Mouse (Mus musculus): ENCODE measurements around the gene Gm42674. TPM values are rescaled to one million over a fixed set of nuclear protein-coding genes. Genes with fewer than 3 reads are reported as not detected.

The Gm42674 gene
- total RNA-seq, 1 experiment = not detected

- TF ChIP-seq CHD2 (IDR thresholded peaks at IDR 0.05; ENCODE audit: low read depth, low read length) = no peak
- TF ChIP-seq ZC3H11A (IDR thresholded peaks at IDR 0.05; ENCODE audit: borderline replicate concordance, low read depth, low read length) = no peak
- no peak for TF ChIP-seq HCFC1 (IDR thresholded peaks at IDR 0.05; ENCODE audit: borderline replicate concordance, insufficient read depth, low read length)
- TF ChIP-seq ZNF384 (IDR thresholded peaks at IDR 0.05; ENCODE audit: low read depth, low read length) = no peak
- no peak for TF ChIP-seq MAFK (IDR thresholded peaks at IDR 0.05; ENCODE audit: insufficient read depth, low read depth, low read length)
- DNase-seq (ENCODE audit: low read depth, low spot score) = no peak
- no peaks in the 10 kb centered on the region for H3K9me3 ChIP-seq (ENCODE audit: control insufficient read depth, insufficient read depth, low read depth, low read length)
- no peak overlapping the region for H3K9ac ChIP-seq (ENCODE audit: insufficient read depth, low read depth, low read length, poor library complexity, severe bottlenecking)
- no peak overlapping the region for H3K4me3 ChIP-seq (ENCODE audit: insufficient read depth in 1 of 2, low read depth in 1 of 2, low read length in 2 of 2, poor library complexity in 1 of 2, severe bottlenecking in 1 of 2)
- in situ Hi-C loops (cut with MboI; ENCODE audit: low sequenced_read_pairs in 2 of 2, unreplicated experiment in 2 of 2) = no loop called here
- no peak overlapping the region for H3K27ac ChIP-seq (ENCODE audit: insufficient read depth, low read depth, low read length, poor library complexity, severe bottlenecking)
- no peaks in the 10 kb centered on the region for H3K36me3 ChIP-seq (ENCODE audit: control insufficient read depth, insufficient read depth, low read length, poor library complexity, severe bottlenecking)
- peaks cover 0 to 15% of the 10 kb centered on the region in 2 experiments; a peak in 1 of 4 replicates for H3K4me1 ChIP-seq (ENCODE audit: control insufficient read depth in 2 of 2, insufficient read depth in 2 of 2, low read length in 2 of 2, poor library complexity in 1 of 2)
Measured at GRCm38 (mm10) chr3:90614611-90615251, 13.0 kb downstream of the Gm42674 start.

GRCm38 (mm10) chr3:90615415-90615814 is 13.7 kb downstream of the Gm42674 start:
- H3K9me3 ChIP-seq (ENCODE audit: control insufficient read depth, insufficient read depth, low read depth, low read length) = no peaks in the 10 kb centered on the region
- peak; percentile 70 for DNase-seq (ENCODE audit: low read depth, low spot score)
- in situ Hi-C loops (cut with MboI; ENCODE audit: low sequenced_read_pairs in 2 of 2, unreplicated experiment in 2 of 2) = no loop called here
- H3K4me1 ChIP-seq (ENCODE audit: control insufficient read depth in 2 of 2, insufficient read depth in 2 of 2, low read length in 2 of 2, poor library complexity in 1 of 2) = peaks cover 0 to 15% of the 10 kb centered on the region in 2 experiments; a peak in 1 of 4 replicates
- no peak overlapping the region for H3K27ac ChIP-seq (ENCODE audit: insufficient read depth, low read depth, low read length, poor library complexity, severe bottlenecking)
- H3K36me3 ChIP-seq (ENCODE audit: control insufficient read depth, insufficient read depth, low read length, poor library complexity, severe bottlenecking) = no peaks in the 10 kb centered on the region
- no peak overlapping the region for H3K4me3 ChIP-seq (ENCODE audit: insufficient read depth in 1 of 2, low read depth in 1 of 2, low read length in 2 of 2, poor library complexity in 1 of 2, severe bottlenecking in 1 of 2)
- TF ChIP-seq ZC3H11A (IDR thresholded peaks at IDR 0.05; ENCODE audit: borderline replicate concordance, low read depth, low read length) (peak; percentile 45; the same call in 1 of the 2 replicates), HCFC1 (IDR thresholded peaks at IDR 0.05; ENCODE audit: borderline replicate concordance, insufficient read depth, low read length) (no peak)
- no peak overlapping the region for H3K9ac ChIP-seq (ENCODE audit: insufficient read depth, low read depth, low read length, poor library complexity, severe bottlenecking)

GRCm38 (mm10) chr3:90615911-90616310 is 14.2 kb downstream of the Gm42674 start:
- Histone ChIP-seq H3K4me1 (ENCODE audit: control insufficient read depth in 2 of 2, insufficient read depth in 2 of 2, low read length in 2 of 2, poor library complexity in 1 of 2) (peaks cover 0 to 15% of the 10 kb centered on the region in 2 experiments; a peak in 1 of 4 replicates), H3K36me3 (ENCODE audit: control insufficient read depth, insufficient read depth, low read length, poor library complexity, severe bottlenecking) (no peaks in the 10 kb centered on the region), H3K4me3 (ENCODE audit: insufficient read depth in 1 of 2, low read depth in 1 of 2, low read length in 2 of 2, poor library complexity in 1 of 2, severe bottlenecking in 1 of 2) (no peak overlapping the region), H3K27ac (ENCODE audit: insufficient read depth, low read depth, low read length, poor library complexity, severe bottlenecking) (no peak overlapping the region), H3K9me3 (ENCODE audit: control insufficient read depth, insufficient read depth, low read depth, low read length) (no peaks in the 10 kb centered on the region), H3K9ac (ENCODE audit: insufficient read depth, low read depth, low read length, poor library complexity, severe bottlenecking) (no peak overlapping the region)
- TF ChIP-seq ZNF384 (IDR thresholded peaks at IDR 0.05; ENCODE audit: low read depth, low read length) (no peak), HCFC1 (IDR thresholded peaks at IDR 0.05; ENCODE audit: borderline replicate concordance, insufficient read depth, low read length) (no peak), MAFK (IDR thresholded peaks at IDR 0.05; ENCODE audit: insufficient read depth, low read depth, low read length) (no peak), CHD2 (IDR thresholded peaks at IDR 0.05; ENCODE audit: low read depth, low read length) (no peak), ZC3H11A (IDR thresholded peaks at IDR 0.05; ENCODE audit: borderline replicate concordance, low read depth, low read length) (no peak)
- no peak for DNase-seq (ENCODE audit: low read depth, low spot score)
- in situ Hi-C loops (cut with MboI; ENCODE audit: low sequenced_read_pairs in 2 of 2, unreplicated experiment in 2 of 2) = no loop called here

GRCm38 (mm10) chr3:90617586-90617985 is 15.9 kb downstream of the Gm42674 start:
- Histone ChIP-seq H3K4me1 (ENCODE audit: control insufficient read depth in 2 of 2, insufficient read depth in 2 of 2, low read length in 2 of 2, poor library complexity in 1 of 2) (peaks cover 0 to 11% of the 10 kb centered on the region in 2 experiments; a peak in 1 of 4 replicates), H3K9ac (ENCODE audit: insufficient read depth, low read depth, low read length, poor library complexity, severe bottlenecking) (no peak overlapping the region), H3K27ac (ENCODE audit: insufficient read depth, low read depth, low read length, poor library complexity, severe bottlenecking) (no peak overlapping the region), H3K4me3 (ENCODE audit: insufficient read depth in 1 of 2, low read depth in 1 of 2, low read length in 2 of 2, poor library complexity in 1 of 2, severe bottlenecking in 1 of 2) (no peak overlapping the region), H3K36me3 (ENCODE audit: control insufficient read depth, insufficient read depth, low read length, poor library complexity, severe bottlenecking) (no peaks in the 10 kb centered on the region), H3K9me3 (ENCODE audit: control insufficient read depth, insufficient read depth, low read depth, low read length) (no peaks in the 10 kb centered on the region)
- TF ChIP-seq ZC3H11A (IDR thresholded peaks at IDR 0.05; ENCODE audit: borderline replicate concordance, low read depth, low read length) (no peak), HCFC1 (IDR thresholded peaks at IDR 0.05; ENCODE audit: borderline replicate concordance, insufficient read depth, low read length) (no peak), CHD2 (IDR thresholded peaks at IDR 0.05; ENCODE audit: low read depth, low read length) (no peak), ZNF384 (IDR thresholded peaks at IDR 0.05; ENCODE audit: low read depth, low read length) (no peak), MAFK (IDR thresholded peaks at IDR 0.05; ENCODE audit: insufficient read depth, low read depth, low read length) (no peak)
- DNase-seq (ENCODE audit: low read depth, low spot score) = no peak
- in situ Hi-C loops (cut with MboI; ENCODE audit: low sequenced_read_pairs in 2 of 2, unreplicated experiment in 2 of 2) = no loop called here

Data from ES-E14 (cell line).